Mouse (Mus musculus): ENCODE data around the gene Naif1.

GRCm38 (mm10) chr2:32451870-32452372 is 1.7 kb downstream of the Naif1 start:
- no peak for TF ChIP-seq CTCF (IDR thresholded peaks at IDR 0.05; ENCODE audit: control insufficient read depth, insufficient read depth, insufficient read length)
- no peak for TF ChIP-seq MAX (IDR thresholded peaks at IDR 0.05)
- TF ChIP-seq CEBPB (IDR thresholded peaks at IDR 0.05; ENCODE audit: low read depth) = no peak
- no peak for TF ChIP-seq MYOG (IDR thresholded peaks at IDR 0.05; ENCODE audit: control insufficient read depth, extremely low read depth, insufficient read length)
- no peak for TF ChIP-seq MYOD1 (IDR thresholded peaks at IDR 0.05; ENCODE audit: control insufficient read depth, insufficient read length, low read depth)
